Mouse (Mus musculus) olfactory bulb, adult 2 months (tissue): ENCODE data around the gene Cd200r3. TPM values are rescaled to one million over a fixed set of nuclear protein-coding genes. Genes with fewer than 3 reads are reported as not detected.

Experiments
- H3K27ac ChIP-seq: fragments of 200-500 bp; 2 replicates; pipeline ENCODE4 v1.5.1; 2012; ENCODE audit warnings: low read depth, low read length; ENCODE audit not compliant: insufficient read depth
- H3K4me1 ChIP-seq: fragments of 200-500 bp; 2 replicates; pipeline ENCODE4 v1.6.1; 2012; ENCODE audit warnings: low read length; ENCODE audit not compliant: control insufficient read depth, insufficient read depth
- H3K4me3 ChIP-seq: fragments of 200-500 bp; 2 replicates; pipeline ENCODE4 v1.5.1; 2012; ENCODE audit warnings: mild to moderate bottlenecking, low read depth, low read length, moderate library complexity; ENCODE audit not compliant: insufficient read depth
- CTCF ChIP-seq: fragments of 200-500 bp; IDR thresholded peaks from 2 replicates; pipeline ENCODE4 v1.5.1; 2012; ENCODE audit warnings: low read depth, mild to moderate bottlenecking, low read length, moderate library complexity; ENCODE audit not compliant: insufficient read depth
- POLR2A ChIP-seq: fragments of 200-500 bp; IDR thresholded peaks from 2 replicates; pipeline ENCODE4 v1.6.1; 2012; ENCODE audit warnings: mild to moderate bottlenecking, low read depth, low read length, moderate library complexity; ENCODE audit not compliant: insufficient read depth
- WGBS: fragments of 180-500 bp; shearing (Covaris S2); methylation state at CpG from one replicate; pipeline ENCODE4 v1.1.7; 2018; 5-methylcytosine and 5-hydroxymethylcytosine counted together
- polyA plus RNA-seq: library from polyadenylated mRNA; stranded (reverse); fragments of >200 nt; gene quantifications from 2 replicates; pipeline ENCODE4 v1.2.4, GENCODE M21; 2012; ENCODE audit warnings: low replicate concordance; ENCODE audit not compliant: missing spikeins, insufficient read depth, insufficient read length

The Cd200r3 gene
- polyA plus RNA-seq, 1 experiment = not detected

DNA sequence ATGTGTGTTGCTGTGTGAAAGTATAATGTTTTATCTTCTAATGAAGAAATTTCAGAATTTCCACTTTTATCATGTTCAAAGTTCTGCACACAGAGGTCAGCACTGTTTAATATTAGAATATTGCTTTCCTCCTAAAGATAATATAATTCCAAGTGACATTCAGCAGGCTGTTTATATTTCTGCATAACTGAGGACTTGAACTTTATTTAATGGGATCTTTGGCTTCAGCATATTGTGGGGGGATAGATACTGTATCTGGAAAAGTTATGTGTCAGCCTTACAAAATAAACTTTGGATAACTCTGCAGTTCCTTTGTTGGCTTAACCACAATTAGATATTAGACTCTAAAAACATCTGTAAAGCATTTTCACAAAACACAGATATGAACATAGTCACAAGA is 40.6 kb downstream of the Cd200r3 start:
- Histone ChIP-seq H3K4me1 (no peaks in the 10 kb centered on the region; the same call in 1 of the 2 replicates), H3K27ac (no peak overlapping the region), H3K4me3 (no peak overlapping the region)
- no peak for TF ChIP-seq POLR2A
- TF ChIP-seq CTCF = no peak

DNA sequence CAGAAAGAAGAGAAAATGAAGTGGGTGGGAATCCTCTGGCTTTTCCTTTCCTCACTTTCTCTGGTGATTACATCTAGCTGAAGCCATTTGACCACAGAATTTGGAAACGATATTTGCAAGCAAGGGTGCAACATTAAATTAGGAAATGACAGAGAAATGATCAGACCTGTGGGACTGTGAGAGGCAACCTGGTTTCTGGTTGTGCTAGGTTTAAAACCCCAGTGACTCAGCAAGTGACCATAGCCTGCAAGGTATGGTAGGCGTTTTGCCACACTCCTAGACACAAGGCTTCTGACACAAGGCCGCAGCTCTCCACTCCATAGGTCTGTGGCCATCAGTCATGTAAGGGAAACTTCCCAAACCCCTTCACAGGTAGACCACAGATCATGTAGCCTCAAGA is 41.4 kb downstream of the Cd200r3 start:
- 93% methylated on average over 3 of the region's 3 CpGs for WGBS
- Histone ChIP-seq H3K27ac (no peak overlapping the region), H3K4me1 (no peaks in the 10 kb centered on the region), H3K4me3 (no peak overlapping the region)
- TF ChIP-seq CTCF (no peak), POLR2A (no peak)

DNA sequence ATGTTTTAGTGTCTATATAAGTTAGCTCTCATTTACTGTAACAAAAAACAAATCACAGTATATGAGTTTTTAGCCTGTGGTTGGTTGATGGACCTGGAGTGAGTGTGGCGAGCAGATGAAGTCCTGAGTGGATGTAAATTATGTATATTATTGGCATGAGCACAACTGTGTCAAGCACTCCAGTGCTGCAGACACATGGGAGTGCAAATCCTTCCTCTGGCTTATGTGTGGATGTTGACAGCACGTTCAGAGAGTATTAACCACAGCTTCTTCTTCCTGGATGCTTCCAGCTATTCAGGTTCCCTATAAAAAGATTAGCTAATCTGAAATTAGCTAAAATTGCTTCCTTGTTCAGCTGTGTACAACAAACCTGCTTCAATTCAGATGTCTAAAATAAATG is 42.6 kb downstream of the Cd200r3 start:
- H3K4me1 ChIP-seq = no peaks in the 10 kb centered on the region
- TF ChIP-seq CTCF (no peak), POLR2A (no peak)
- H3K4me3 ChIP-seq = no peak overlapping the region
- WGBS = 69% methylated on average over 2 of the region's 2 CpGs
- H3K27ac ChIP-seq = no peak overlapping the region

DNA sequence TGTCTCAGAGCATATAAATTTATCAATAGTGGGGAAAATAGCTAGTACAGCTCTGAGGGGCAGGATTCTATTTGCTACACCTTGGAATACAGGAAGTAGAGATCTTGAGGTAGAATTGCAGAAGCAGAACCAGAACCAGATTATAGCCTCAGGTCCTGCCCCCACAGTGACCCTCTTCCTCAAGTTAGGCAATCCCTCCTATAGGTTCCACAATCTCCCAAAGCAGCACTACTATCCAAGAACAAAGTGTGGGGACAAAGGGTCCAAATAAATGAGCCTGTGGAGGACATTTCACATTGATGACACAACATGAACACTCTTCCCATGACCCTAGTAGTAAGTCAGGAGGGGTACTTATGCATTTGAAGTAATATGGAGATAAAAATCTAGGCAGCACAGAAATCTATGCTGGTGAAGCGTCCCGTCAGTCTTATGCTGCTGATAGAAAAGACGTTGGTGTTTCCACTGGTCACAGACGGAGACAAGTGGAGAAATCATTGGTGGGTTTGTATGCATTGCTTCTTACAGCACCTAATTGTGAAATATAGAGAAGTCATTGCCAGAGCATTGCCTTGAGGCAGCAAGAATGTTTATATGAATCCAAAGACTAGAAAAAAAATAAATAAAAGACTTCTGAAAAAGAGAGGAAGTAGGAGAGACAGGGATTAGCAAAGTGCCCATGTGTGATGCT is 45.3 kb downstream of the Cd200r3 start:
- TF ChIP-seq CTCF = no peak
- TF ChIP-seq POLR2A = no peak

DNA sequence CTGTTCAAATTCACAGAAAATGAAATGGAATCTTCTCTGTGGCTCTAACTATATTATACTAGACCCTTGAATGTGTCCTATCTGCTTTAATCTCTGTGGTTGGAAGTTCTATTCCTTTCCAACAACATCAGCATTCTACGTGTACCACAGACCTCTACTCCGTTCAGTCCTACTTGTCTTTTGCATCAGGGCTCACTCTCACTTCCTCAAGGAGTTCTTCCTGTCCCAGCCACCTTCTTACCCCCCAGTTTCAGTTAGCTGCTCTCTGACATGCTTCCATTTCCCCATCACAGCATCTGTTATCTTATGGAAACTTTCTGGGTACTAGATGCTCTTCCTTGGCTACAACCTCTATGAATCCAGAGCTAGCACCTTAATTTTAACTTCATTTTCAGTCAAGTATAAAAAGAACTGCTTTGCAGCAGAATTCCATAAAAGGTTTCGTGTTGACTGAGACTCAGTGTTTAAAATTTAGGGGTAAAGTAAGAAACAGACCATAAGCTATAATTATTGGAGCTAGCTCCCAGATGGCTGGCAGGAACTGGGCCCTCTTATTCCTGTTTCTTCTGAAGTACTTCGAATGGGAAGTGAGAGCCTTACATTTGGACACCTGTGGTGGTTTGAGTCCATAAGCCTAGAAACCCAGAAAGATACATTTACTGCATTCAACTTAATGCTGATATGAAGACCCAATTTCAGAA is 50.0 kb downstream of the Cd200r3 start:
- Histone ChIP-seq H3K4me3 (no peak overlapping the region), H3K4me1 (no peaks in the 10 kb centered on the region; the same call in 1 of the 2 replicates), H3K27ac (peak overlapping the region; percentile 62; the same call in 1 of the 2 replicates)
- no peak for TF ChIP-seq POLR2A
- no peak for TF ChIP-seq CTCF
- WGBS = 43% methylated on average over 4 of the region's 4 CpGs

More for the DNA sequence above, 45.3 kb downstream of the Cd200r3 start:
- H3K4me1 ChIP-seq = no peaks in the 10 kb centered on the region
- 95% methylated on average over 4 of the region's 4 CpGs for WGBS
- H3K27ac ChIP-seq = no peak overlapping the region
- no peak overlapping the region for H3K4me3 ChIP-seq

DNA sequence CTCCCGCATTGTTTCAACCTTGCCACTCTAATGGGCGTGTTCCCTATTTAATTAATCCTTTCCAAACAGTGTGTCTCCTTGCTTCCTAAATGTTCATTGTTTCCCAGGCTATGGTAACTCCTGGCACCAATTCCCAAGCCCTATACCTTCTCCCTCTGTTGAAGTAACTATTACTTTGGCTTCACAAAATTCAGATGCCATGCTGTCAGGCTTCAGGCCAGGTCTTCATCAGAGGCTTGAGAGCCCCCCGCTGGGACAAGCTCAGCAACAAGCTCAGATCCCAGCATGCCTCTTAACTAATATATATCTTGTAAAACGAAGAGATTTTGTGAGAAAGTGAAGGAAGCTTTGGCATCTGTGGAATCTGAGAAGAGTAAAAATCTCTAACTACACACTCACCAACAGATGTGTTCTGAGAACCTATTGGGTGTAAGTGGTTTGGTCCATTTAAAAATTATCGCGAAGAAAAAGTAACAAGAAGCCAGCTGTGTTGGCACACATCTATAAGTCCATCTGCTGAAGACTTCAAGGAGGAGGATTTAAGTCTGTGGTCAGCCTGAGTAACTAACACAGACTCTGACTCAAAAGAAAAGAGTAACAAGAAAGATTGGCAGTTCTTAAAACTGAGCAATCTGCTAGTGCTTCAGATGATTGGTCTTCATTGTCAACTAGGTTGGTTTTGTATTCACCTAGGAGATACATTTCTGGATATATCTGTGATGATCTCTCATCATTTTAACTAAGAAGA is 50.9 kb downstream of the Cd200r3 start:
- WGBS = 68% methylated on average over 6 of the region's 6 CpGs
- TF ChIP-seq CTCF (no peak), POLR2A (no peak)
- no peaks in the 10 kb centered on the region; the same call in 1 of the 2 replicates for H3K4me1 ChIP-seq
- H3K27ac ChIP-seq = no peak overlapping the region
- H3K4me3 ChIP-seq = no peak overlapping the region

DNA sequence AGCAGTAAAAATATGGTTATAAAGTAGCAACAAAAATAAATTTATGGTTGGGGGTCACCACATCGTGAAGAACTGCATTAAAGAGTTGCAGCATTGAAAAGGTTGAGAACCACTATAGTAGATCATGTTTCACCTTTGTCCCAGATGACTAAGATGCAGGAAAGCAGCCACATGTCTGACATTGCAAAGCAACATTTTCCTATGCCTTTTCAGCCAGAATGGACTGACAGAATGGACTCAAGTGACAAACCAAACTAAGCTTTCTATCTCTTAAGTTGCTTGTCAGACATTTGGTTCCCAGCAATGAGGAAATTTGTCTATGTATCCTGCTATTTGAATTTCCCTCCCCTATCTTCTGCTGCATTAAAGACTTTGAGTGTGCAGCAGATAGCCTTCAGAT is 51.6 kb downstream of the Cd200r3 start:
- TF ChIP-seq CTCF = no peak
- Histone ChIP-seq H3K4me1 (no peaks in the 10 kb centered on the region; the same call in 1 of the 2 replicates), H3K27ac (no peak overlapping the region), H3K4me3 (no peak overlapping the region)
- 63% methylated on average over 1 of the region's 1 CpGs for WGBS

DNA sequence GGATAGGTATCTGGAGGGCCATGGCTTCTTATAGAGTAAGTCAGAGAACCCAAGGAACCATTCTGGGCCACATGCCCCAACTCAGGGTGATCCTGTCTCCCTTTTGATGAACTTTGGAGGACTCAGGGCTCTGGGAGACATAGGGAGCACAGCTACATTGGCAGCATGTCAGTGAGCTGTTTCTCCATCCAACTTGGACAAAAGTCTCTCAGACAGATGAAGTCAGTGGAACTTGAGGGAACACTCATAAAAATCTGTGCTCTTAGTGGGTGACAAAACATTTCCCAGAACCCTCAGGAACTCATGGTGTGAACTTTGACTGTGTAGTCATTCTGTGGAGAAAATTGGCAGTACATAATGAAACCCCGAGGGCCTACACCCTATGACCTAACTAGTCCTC is 53.2 kb downstream of the Cd200r3 start:
- no peak overlapping the region for H3K27ac ChIP-seq
- no peaks in the 10 kb centered on the region; the same call in 1 of the 2 replicates for H3K4me1 ChIP-seq
- no peak overlapping the region for H3K4me3 ChIP-seq
- TF ChIP-seq POLR2A (no peak), CTCF (no peak)
- WGBS = 95% methylated on average over 1 of the region's 1 CpGs

DNA sequence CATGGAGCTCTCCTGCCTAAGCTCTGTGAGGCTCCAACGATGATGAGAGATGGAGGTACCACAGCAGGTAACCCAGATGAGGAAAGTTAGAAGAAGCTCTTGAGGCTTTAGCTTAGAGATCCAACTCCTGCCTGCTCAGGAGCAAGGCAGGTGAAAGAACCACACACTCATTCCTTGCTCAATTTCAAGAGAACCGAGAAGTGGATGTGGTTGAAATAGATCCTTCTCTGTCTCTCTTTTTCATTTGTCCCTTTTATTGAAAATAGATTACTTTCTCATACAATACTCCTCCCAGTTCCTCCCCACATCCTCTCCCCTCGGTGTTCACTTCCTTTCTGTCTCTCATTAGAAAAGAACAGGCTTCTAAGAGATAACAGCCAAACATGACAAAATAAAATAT is 56.1 kb downstream of the Cd200r3 start:
- WGBS = 70% methylated on average over 3 of the region's 3 CpGs
- H3K4me1 ChIP-seq = no peaks in the 10 kb centered on the region
- H3K4me3 ChIP-seq = no peak overlapping the region
- no peak overlapping the region for H3K27ac ChIP-seq
- TF ChIP-seq CTCF (no peak), POLR2A (no peak)
